Mouse (Mus musculus) adrenal gland, postnatal 4 days (tissue): ENCODE data around the gene Epb41l3. TPM values are rescaled to one million over a fixed set of nuclear protein-coding genes. Genes with fewer than 3 reads are reported as not detected.

Experiments
- DNase-seq, 2 experiments: peaks; one replicate each; pipeline ENCODE4 v3.0.0; 2021 to 2022; ENCODE audit warnings: low spot score in 2 of 2, mixed read lengths in 2 of 2
- long read RNA-seq, 2 experiments: library from polyadenylated mRNA; stranded (forward); transcript quantifications; one replicate each; pipeline ENCODE4 v2.0.0; 2021
- total RNA-seq, 2 experiments: library from RNA; stranded (reverse); gene quantifications; 2 replicates each; pipeline ENCODE4 v1.2.3; 2021

Epb41l3 gene
- 10 to 100 TPM; 47.8 to 58.3 TPM for total RNA-seq
- long read RNA-seq, experiment 1, partial matches to known transcripts = 0 of 19 reads
- long read RNA-seq, experiment 1, other reads (novel, unspliced or antisense) = 18 of 19 reads
- long read RNA-seq, experiment 2, full-length matches to known transcripts = 8 of 75 reads
- long read RNA-seq, experiment 2, partial matches to known transcripts = 6 of 75 reads
- long read RNA-seq, experiment 2, other reads (novel, unspliced or antisense) = 61 of 75 reads

DNA sequence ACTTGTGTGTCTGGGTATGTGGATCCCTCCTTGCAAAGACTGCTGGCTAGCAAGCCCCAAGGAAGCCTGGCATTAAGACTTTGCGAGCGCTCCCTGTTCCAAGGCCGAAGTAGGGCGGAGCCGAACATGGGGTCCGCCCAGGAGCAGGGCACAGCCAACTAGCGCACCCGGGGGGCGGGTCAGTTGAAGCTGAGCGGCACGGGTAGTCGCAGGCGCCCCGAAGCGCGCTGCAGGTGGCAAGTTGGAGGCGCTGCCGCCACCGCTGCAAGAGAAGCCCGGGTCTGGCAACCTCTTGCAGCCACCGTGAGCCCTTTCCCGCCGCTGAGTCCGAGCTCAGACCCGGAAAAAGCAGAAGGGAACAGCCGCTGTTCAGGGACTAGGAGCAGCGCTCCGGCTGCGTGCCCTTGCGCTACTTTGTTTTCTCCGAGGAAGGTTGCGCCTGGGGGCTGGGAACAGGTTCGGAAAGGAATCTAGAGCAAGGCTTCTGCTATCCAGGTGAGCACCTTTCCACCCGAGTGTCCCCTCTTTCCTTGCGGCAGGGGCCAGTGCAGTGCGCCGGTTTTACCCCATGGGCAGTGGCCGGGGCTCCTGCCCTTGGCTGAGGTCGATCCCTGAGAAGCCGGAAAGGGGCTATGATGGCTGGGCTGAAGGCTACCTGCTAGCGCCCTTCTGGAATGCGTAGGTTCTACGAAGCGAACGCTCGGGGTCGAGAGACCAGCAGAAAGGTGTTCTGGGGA is at the start of gene Epb41l3:
Gene Epb41l3, plus strand, starts transcription at position 183 of the 737 bp plus-strand sequence.
- peak; percentile 57 to 65 for DNase-seq

GRCm38 (mm10) chr17:69038760-69039675 is 36.5 kb upstream of the Epb41l3 start:
- no peak for DNase-seq

DNA sequence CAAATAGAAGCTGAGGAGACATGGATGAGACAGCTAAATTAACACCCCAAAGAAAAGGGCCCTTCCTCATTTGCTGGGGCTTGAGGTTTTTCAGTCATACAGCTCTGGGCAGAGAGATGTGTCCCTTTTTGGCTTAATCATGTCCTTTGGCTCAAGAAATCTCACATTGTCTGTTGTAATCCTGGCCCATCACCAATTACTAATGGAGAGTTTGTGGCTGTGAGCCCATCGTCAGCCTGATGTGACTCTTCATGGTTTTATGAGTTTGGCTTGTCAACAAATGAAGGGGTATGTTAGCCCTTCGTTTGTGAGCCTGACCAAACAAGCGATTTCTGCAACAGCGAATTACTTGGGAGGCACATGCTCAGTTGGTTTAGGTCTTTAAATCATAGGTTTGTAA is 34.0 kb upstream of the Epb41l3 start:
- DNase-seq = no peak

- DNase-seq = no peak
Observed at GRCm38 (mm10) chr17:69048826-69049225, 26.7 kb upstream of the Epb41l3 start.

- no peak for DNase-seq
Observed at GRCm38 (mm10) chr17:69054029-69054428, 21.5 kb upstream of the Epb41l3 start.

DNA sequence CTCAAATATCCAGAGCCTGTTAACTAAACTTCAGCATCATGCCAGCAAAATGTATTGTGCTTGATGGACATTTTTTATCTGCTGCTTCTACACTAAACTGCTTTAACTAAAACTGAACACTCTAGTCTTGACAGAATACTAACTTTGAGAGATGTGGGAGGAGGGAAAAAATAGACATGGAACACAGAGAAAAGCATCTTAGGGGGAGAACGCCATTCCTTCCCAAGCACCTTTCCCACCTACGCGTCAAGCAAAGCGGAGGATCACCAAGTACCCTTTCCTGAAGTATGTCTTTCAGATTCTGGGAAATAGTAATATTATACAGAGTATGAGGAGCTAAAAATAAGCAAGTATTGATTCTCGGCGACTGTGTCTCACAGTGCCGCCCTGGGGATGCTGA is 15.7 kb upstream of the Epb41l3 start:
- DNase-seq = no peak

DNA sequence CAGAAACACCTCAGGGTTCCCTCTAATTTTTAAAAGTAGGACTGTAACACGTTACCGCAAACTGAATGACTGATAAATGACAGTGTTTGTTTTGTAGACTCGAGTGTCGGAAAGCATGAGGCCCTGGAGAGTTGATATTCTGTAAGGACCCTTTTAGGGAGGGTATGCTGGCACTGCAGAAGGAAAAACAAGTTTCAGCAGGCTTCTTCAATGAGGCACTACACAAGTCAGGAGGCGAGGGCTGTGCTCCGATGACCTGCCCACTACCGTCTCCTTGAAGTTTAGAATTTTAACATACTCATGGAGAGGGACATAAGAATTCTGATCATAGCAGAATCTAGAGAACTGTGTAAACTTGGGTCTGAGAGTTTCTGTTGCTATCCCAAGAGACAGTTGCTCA is 15.1 kb upstream of the Epb41l3 start:
- DNase-seq = no peak

DNA sequence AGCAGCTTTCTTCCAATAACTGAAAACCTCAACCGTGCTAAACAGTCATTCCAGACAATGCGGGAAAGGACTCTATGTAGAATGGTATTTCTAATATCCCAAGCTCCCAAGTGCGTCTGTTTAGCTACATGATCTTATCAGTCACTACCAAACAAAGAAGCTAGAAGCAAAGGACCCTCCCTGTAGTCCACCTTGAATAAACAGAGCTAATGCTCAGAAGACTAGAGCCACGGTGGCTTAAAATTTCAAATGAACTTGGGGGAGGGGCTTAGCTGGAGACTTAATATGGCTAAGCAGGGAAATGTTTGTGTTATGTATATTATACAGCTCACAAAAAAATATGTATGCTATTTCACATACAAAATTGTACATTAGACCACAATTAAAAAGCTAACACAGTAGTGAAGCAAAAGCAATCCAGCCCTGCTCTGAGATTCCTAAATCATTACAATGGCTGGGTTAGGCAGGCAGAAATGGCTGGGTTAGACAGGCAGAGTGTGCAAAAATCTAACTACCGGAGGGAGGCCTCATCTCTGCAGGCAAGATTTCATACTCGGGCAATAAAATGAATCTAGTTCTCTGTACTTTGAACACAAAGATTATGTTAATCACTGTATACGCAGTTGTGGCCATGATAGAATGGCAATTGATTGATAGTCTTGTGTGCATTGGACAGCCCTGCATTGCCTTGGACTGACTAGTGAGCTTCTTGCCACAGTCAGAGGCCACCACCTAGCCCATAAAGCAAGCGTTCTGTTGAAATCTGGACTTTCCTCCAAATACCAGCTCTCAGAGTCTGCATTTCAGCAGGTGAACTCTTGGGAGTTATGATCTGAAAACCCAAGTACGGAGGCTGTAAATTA is 13.4 kb upstream of the Epb41l3 start:
- DNase-seq = no peak

GRCm38 (mm10) chr17:69067937-69068739 is 7.3 kb upstream of the Epb41l3 start:
- DNase-seq = no peak

- DNase-seq = no peak
Observed at GRCm38 (mm10) chr17:69074095-69074494, 1.4 kb upstream of the Epb41l3 start.

DNA sequence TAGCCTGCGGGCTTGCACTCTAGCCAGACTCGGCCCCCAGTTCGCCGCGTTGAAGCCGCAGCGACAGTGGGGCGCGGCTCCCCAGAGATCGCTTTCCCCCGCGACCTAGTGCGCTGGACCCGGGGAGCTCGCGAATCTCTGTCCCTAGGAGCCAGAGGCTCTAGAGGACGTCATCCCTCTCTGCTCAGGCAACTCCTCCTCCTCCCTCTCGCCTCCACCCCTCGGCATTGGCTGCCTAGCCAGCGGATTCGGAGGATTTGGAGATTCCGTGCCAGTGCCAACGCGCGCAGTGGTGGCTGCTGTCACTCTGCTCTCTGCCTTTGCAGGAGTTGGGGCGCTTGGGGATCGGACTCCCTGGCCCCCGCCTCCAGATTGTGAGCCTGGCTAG is 749 bp downstream of the Epb41l3 start:
- peak in 1 of 2 experiments; percentile 39 for DNase-seq

DNA sequence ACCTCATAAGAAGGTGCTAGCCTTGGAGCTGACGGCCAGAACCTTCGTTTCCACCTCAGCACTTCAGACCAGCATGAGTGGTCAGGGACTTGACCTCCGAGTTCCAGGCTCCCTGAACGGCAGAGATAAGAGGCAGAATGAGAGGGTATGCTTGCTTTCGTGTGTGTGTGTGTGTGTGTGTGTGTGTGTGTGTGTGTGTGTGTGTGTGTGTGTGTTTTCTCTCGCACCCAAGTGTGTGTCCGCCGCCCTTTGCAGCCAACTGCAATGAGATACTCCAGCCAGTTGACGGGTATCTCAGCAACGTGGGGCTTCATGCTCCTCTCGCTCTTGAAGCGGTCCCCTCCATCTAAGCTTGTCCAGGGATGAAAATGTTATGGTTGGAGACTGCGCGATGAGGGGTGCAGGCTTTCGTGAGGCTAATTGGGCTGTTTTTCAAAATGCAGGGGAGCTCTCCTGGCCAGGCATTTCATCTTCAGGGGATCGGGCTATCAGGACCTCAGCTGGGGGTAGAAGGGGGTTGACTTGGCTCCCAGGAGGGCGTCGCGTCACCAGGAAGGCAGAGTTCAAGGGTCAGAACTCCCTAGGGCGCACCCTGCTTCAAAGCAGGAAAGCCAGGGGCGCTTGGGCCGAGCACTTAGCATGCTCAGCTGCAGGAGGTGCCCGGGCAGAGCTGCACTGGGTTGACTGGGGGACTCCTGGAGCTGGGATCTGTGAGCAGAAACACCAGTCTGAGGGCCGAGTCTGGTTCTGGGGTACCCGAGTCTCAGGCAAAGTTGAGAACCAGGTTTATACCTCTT is 1.5 kb downstream of the Epb41l3 start:
- DNase-seq = peak in 1 of 2 experiments; percentile 3

DNA sequence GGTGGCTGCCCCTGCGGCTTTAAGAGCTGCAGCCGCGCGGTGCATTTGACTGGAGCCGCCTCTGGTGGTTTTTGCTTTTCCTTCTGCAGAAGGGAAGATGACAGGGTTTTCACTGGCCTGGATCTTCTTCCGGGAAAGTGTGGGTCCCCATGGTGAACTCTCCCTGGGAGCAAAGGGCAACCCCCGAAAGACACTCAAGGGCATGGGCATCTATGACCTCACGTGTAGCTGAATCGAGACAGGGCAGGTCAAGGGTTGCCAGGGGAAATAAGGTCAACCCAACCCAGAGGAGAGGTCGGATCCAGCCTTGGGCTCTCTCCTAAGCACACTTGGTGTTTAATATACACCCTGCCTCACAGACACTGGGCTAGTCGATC is 2.0 kb downstream of the Epb41l3 start:
- no peak for DNase-seq

GRCm38 (mm10) chr17:69082316-69082715 is 6.8 kb downstream of the Epb41l3 start:
- no peak for DNase-seq

DNA sequence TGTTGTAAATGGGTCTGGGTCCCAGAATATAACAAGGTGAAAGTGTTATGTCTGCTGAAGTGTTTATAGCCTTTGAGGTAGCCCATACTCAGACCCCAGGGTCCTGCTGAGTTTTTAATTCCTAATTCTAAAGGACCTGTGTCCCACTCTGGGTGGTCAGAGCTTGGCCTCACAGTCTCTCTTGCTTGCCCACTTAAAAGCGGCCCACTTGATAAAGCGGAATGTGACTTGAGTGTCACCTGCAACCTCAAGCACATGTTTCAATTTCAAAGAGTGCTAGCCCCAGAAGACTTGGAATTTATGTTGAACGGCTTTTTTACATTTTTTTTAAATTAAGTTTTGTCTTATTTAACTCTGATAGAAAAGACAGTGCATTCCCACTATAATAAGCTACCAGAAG is 16.1 kb downstream of the Epb41l3 start:
- no peak for DNase-seq

GRCm38 (mm10) chr17:69097068-69097467 is 21.6 kb downstream of the Epb41l3 start:
- no peak for DNase-seq

GRCm38 (mm10) chr17:69097955-69098354 is 22.5 kb downstream of the Epb41l3 start:
- DNase-seq = no peak

- no peak for DNase-seq
Observed at GRCm38 (mm10) chr17:69103326-69103725, 27.8 kb downstream of the Epb41l3 start.
